Mouse (Mus musculus) stomach, postnatal 0 days (tissue): ENCODE measurements around the gene Slc15a1.

Experiments used
- CTCF ChIP-seq: IDR thresholded peaks from 2 replicates; pipeline ENCODE4 v1.5.1; 2016; ENCODE audit warnings: antibody characterized with exemption, low read depth, mild to moderate bottlenecking, moderate library complexity
- EP300 ChIP-seq: optimal IDR thresholded peaks from 2 replicates; pipeline ENCODE3; 2016; ENCODE audit warnings: antibody characterized with exemption

GRCm38 (mm10) chr14:121492328-121492727 is 12.7 kb downstream of the Slc15a1 start:
- TF ChIP-seq CTCF (no peak), EP300 (no peak)
